Mouse (Mus musculus) embryonic facial prominence, embryonic 12.5 days (tissue): ENCODE measurements around the gene Gnat2. TPM values are rescaled to one million over a fixed set of nuclear protein-coding genes. Genes with fewer than 3 reads are reported as not detected.

Source experiments
- ATAC-seq: fragments of 200-750 bp; cut with Nextera tagmentation; 2 replicates; pipeline ENCODE4 v1.8.0; 2017; ENCODE audit not compliant: insufficient number of reproducible peaks, insufficient read depth, low FRiP score, low TSS enrichment
- H3K27ac ChIP-seq: fragments of 300-500 bp; sonication (generic); 2 replicates; pipeline ENCODE4 v1.5.1; 2016; ENCODE audit warnings: mild to moderate bottlenecking
- H3K27me3 ChIP-seq: fragments of 300-500 bp; sonication (generic); 2 replicates; pipeline ENCODE4 v1.6.1; 2016; ENCODE audit warnings: mild to moderate bottlenecking, moderate library complexity
- H3K36me3 ChIP-seq: fragments of 300-500 bp; sonication (generic); 2 replicates; pipeline ENCODE4 v1.6.1; 2016; ENCODE audit warnings: mild to moderate bottlenecking
- H3K4me1 ChIP-seq: fragments of 300-500 bp; sonication (generic); 2 replicates; pipeline ENCODE4 v1.6.1; 2016
- H3K4me2 ChIP-seq: fragments of 300-500 bp; sonication (generic); replicated peaks from 2 replicates; pipeline ENCODE4 v1.6.1; 2016; ENCODE audit warnings: mild to moderate bottlenecking, moderate library complexity
- H3K4me3 ChIP-seq: fragments of 300-500 bp; sonication (generic); 2 replicates; pipeline ENCODE4 v1.5.1; 2016; ENCODE audit warnings: mild to moderate bottlenecking
- H3K9ac ChIP-seq: fragments of 300-500 bp; sonication (generic); 2 replicates; pipeline ENCODE4 v1.6.1; 2016; ENCODE audit warnings: mild to moderate bottlenecking, moderate library complexity
- H3K9me3 ChIP-seq: fragments of 300-500 bp; sonication (generic); 2 replicates; pipeline ENCODE4 v1.6.1; 2016; ENCODE audit warnings: mild to moderate bottlenecking, moderate library complexity
- WGBS: fragments of 180-500 bp; shearing (Covaris S2); methylation state at CpG from one replicate; pipeline ENCODE4 v1.1.7; 2016; 5-methylcytosine and 5-hydroxymethylcytosine counted together
- polyA plus RNA-seq: library from polyadenylated mRNA; unstranded; fragments of >200 nt; fragmentation: Nextera tagmentation; extraction: Ambion mirVana; gene quantifications from 2 replicates; pipeline ENCODE4 v1.2.1, GENCODE M21; 2016

The Gnat2 gene
- polyA plus RNA-seq: 0.47 and 0.55 TPM in 2 replicates

GRCm38 (mm10) chr3:108092536-108093115, at the start of gene Gnat2:
Gene Gnat2, plus strand, starts transcription at chr3:108092789.
- Histone ChIP-seq H3K27ac (no peak within 1 kb of the TSS), H3K36me3 (no peaks in the 10 kb centered on the region), H3K9ac (no peak within 1 kb of the TSS), H3K4me1 (peaks cover 12% of the 10 kb centered on the region; the same call in 1 of the 2 replicates), H3K9me3 (no peaks in the 10 kb centered on the region), H3K4me3 (no peak within 1 kb of the TSS), H3K4me2 (no peak within 1 kb of the TSS), H3K27me3 (no peaks in the 10 kb centered on the region)
- WGBS: 73% methylated on average over 15 of the region's 15 CpGs
- ATAC-seq: no peak

- peak; percentile 92 for ATAC-seq
- H3K27ac ChIP-seq: peak within 1 kb of the TSS; percentile 59; the same call in 1 of the 2 replicates
- no peaks in the 10 kb centered on the region for H3K9me3 ChIP-seq
- WGBS: 8% methylated on average over 29 of the region's 29 CpGs
- H3K9ac ChIP-seq: peak within 1 kb of the TSS; percentile 43
- peak within 1 kb of the TSS; percentile 73 for H3K4me2 ChIP-seq
- H3K4me1 ChIP-seq: peaks cover 6% of the 10 kb centered on the region; the same call in 1 of the 2 replicates
- peak within 1 kb of the TSS; percentile 45 for H3K4me3 ChIP-seq
- no peaks in the 10 kb centered on the region for H3K36me3 ChIP-seq
- no peaks in the 10 kb centered on the region for H3K27me3 ChIP-seq
Measured at GRCm38 (mm10) chr3:108044394-108045140, 48.0 kb upstream of the Gnat2 start, which contains the start of gene Gstm4. Gene Gstm4, minus strand, starts transcription at chr3:108044894.

GRCm38 (mm10) chr3:108046944-108047655, 45.5 kb upstream of the Gnat2 start:
- no peaks in the 10 kb centered on the region for H3K36me3 ChIP-seq
- H3K27ac ChIP-seq: no peak overlapping the region
- 88% methylated on average over 2 of the region's 2 CpGs for WGBS
- no peaks in the 10 kb centered on the region for H3K9me3 ChIP-seq
- no peak for ATAC-seq
- no peak overlapping the region for H3K9ac ChIP-seq
- no peaks in the 10 kb centered on the region for H3K27me3 ChIP-seq
- no peak overlapping the region for H3K4me2 ChIP-seq
- peaks cover 6% of the 10 kb centered on the region; the same call in 1 of the 2 replicates for H3K4me1 ChIP-seq
- no peak overlapping the region for H3K4me3 ChIP-seq

GRCm38 (mm10) chr3:108048306-108048705, 44.3 kb upstream of the Gnat2 start:
- Histone ChIP-seq H3K27me3 (no peaks in the 10 kb centered on the region), H3K9ac (no peak overlapping the region), H3K9me3 (no peaks in the 10 kb centered on the region), H3K4me1 (peaks cover 6% of the 10 kb centered on the region; the same call in 1 of the 2 replicates), H3K4me2 (no peak overlapping the region), H3K27ac (no peak overlapping the region), H3K36me3 (no peaks in the 10 kb centered on the region), H3K4me3 (no peak overlapping the region)
- ATAC-seq: no peak
- 73% methylated on average over 3 of the region's 3 CpGs for WGBS

- no peak for ATAC-seq
- Histone ChIP-seq H3K4me3 (no peak overlapping the region), H3K27me3 (no peaks in the 10 kb centered on the region), H3K4me2 (no peak overlapping the region), H3K9ac (no peak overlapping the region), H3K36me3 (no peaks in the 10 kb centered on the region), H3K9me3 (no peaks in the 10 kb centered on the region), H3K27ac (no peak overlapping the region), H3K4me1 (no peaks in the 10 kb centered on the region)
- WGBS: 88% methylated on average over 5 of the region's 5 CpGs
Measured at GRCm38 (mm10) chr3:108050493-108050892, 42.1 kb upstream of the Gnat2 start.

- Histone ChIP-seq H3K4me3 (no peak overlapping the region), H3K9me3 (no peaks in the 10 kb centered on the region), H3K4me2 (0 out of 2 replicates have a peak overlapping the region, but pooled peaks have one; percentile 24), H3K4me1 (no peaks in the 10 kb centered on the region), H3K9ac (no peak overlapping the region), H3K27me3 (0 out of 2 replicates have a peak, but pooled peaks cover 4% of the 10 kb centered on the region), H3K27ac (no peak overlapping the region), H3K36me3 (no peaks in the 10 kb centered on the region)
- WGBS: 18% methylated on average over 7 of the region's 7 CpGs
- ATAC-seq: no peak
Measured at GRCm38 (mm10) chr3:108061420-108061819, 31.2 kb upstream of the Gnat2 start.

GRCm38 (mm10) chr3:108062648-108063047, 29.9 kb upstream of the Gnat2 start:
- ATAC-seq: no peak
- no peak overlapping the region for H3K27ac ChIP-seq
- H3K27me3 ChIP-seq: 0 out of 2 replicates have a peak, but pooled peaks cover 4% of the 10 kb centered on the region
- WGBS: 81% methylated on average over 8 of the region's 8 CpGs
- no peaks in the 10 kb centered on the region for H3K9me3 ChIP-seq
- H3K4me3 ChIP-seq: no peak overlapping the region
- no peaks in the 10 kb centered on the region for H3K4me1 ChIP-seq
- H3K9ac ChIP-seq: peak overlapping the region; percentile 30; the same call in 1 of the 2 replicates
- H3K36me3 ChIP-seq: no peaks in the 10 kb centered on the region
- H3K4me2 ChIP-seq: no peak overlapping the region

- Histone ChIP-seq H3K4me3 (no peak overlapping the region), H3K4me2 (no peak overlapping the region), H3K9ac (no peak overlapping the region), H3K36me3 (no peaks in the 10 kb centered on the region), H3K4me1 (no peaks in the 10 kb centered on the region), H3K9me3 (no peaks in the 10 kb centered on the region), H3K27ac (no peak overlapping the region), H3K27me3 (0 out of 2 replicates have a peak, but pooled peaks cover 4% of the 10 kb centered on the region)
- 72% methylated on average over 4 of the region's 4 CpGs for WGBS
- ATAC-seq: no peak
Measured at GRCm38 (mm10) chr3:108064672-108065071, 27.9 kb upstream of the Gnat2 start.

- Histone ChIP-seq H3K4me1 (no peaks in the 10 kb centered on the region), H3K27me3 (0 out of 2 replicates have a peak, but pooled peaks cover 4% of the 10 kb centered on the region), H3K4me2 (no peak overlapping the region), H3K4me3 (no peak overlapping the region), H3K36me3 (no peaks in the 10 kb centered on the region), H3K9ac (no peak overlapping the region), H3K27ac (no peak overlapping the region), H3K9me3 (no peaks in the 10 kb centered on the region)
- no peak for ATAC-seq
- WGBS: 84% methylated on average over 9 of the region's 9 CpGs
Measured at GRCm38 (mm10) chr3:108065551-108065950, 27.0 kb upstream of the Gnat2 start.

- H3K4me2 ChIP-seq: no peak overlapping the region
- no peak overlapping the region for H3K4me3 ChIP-seq
- no peaks in the 10 kb centered on the region for H3K4me1 ChIP-seq
- no peak overlapping the region for H3K27ac ChIP-seq
- no peak overlapping the region for H3K9ac ChIP-seq
- 0 out of 2 replicates have a peak, but pooled peaks cover 4% of the 10 kb centered on the region for H3K27me3 ChIP-seq
- no peaks in the 10 kb centered on the region for H3K36me3 ChIP-seq
- no peaks in the 10 kb centered on the region for H3K9me3 ChIP-seq
- ATAC-seq: no peak
- WGBS: 77% methylated on average over 6 of the region's 6 CpGs
Measured at GRCm38 (mm10) chr3:108067370-108067934, 25.1 kb upstream of the Gnat2 start.

- H3K27me3 ChIP-seq: no peaks in the 10 kb centered on the region
- H3K9ac ChIP-seq: no peak overlapping the region; the same call in 1 of the 2 replicates
- no peak overlapping the region for H3K27ac ChIP-seq
- no peak overlapping the region for H3K4me3 ChIP-seq
- H3K4me1 ChIP-seq: no peaks in the 10 kb centered on the region
- H3K4me2 ChIP-seq: no peak overlapping the region
- no peaks in the 10 kb centered on the region for H3K9me3 ChIP-seq
- WGBS: 11% methylated on average over 1 of the region's 1 CpGs
- no peak for ATAC-seq
- H3K36me3 ChIP-seq: no peaks in the 10 kb centered on the region
Measured at GRCm38 (mm10) chr3:108068826-108069225, 23.8 kb upstream of the Gnat2 start.
